Mouse (Mus musculus): ENCODE data around the gene Agrp. TPM values are rescaled to one million over a fixed set of nuclear protein-coding genes. Genes with fewer than 3 reads are reported as not detected.

Gene Agrp
- polyA plus RNA-seq, 2 experiments, result 1.0 to 2.5 TPM

DNA sequence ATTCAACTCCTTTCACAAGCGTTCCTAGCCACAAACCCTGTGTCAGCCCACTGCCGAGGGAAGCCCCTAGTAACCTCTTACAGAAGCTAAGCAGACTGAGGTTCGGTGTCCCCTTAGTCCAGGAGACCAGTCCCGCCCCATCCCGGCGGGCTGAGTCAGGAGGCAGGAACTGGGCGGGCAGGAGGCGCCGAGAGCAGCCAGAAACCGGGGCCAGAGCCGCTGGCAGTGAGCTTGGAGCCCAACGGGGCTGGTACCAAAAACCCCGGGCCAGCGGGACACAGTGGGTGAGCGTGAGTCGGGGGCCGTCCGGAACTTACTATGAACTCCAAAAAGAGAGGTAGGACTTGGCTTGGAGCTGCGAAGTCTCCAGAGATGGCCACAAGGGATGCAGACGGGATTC lies 24.2 kb downstream of the Agrp start:
- Histone ChIP-seq H3K36me3 (ENCODE audit: control insufficient read depth, insufficient read depth, low read length) (peaks cover 36% of the 10 kb centered on the region), H3K9me3 (ENCODE audit: control insufficient read depth, low read length) (no peaks in the 10 kb centered on the region), H3K27ac (replicated peaks; ENCODE audit: low read depth, low read length) (no peak overlapping the region), H3K27me3 (ENCODE audit: control insufficient read depth, insufficient read depth, low read length) (no peaks in the 10 kb centered on the region), H3K4me2 (replicated peaks; ENCODE audit: low read depth, low read length, severe bottlenecking) (peak overlapping the region; percentile 95), H3K9ac (ENCODE audit: low read depth, low read length, severe bottlenecking) (peak overlapping the region; percentile 29; the same call in 1 of the 2 replicates), H3K4me3 (replicated peaks; ENCODE audit: low read length) (peak overlapping the region; percentile 48), H3K4me1 (ENCODE audit: control insufficient read depth, insufficient read depth, low read length) (peaks cover 9% of the 10 kb centered on the region)
- DNase-seq (ENCODE audit: low spot score), result no peak
- 3% methylated on average over 20 of the region's 20 CpGs for WGBS
- no peak for TF ChIP-seq POLR2A (IDR thresholded peaks at IDR 0.05; ENCODE audit: borderline replicate concordance, extremely low read depth, insufficient read depth, insufficient read length)
- ATAC-seq (ENCODE audit: low FRiP score, low read depth), result no peak

DNA sequence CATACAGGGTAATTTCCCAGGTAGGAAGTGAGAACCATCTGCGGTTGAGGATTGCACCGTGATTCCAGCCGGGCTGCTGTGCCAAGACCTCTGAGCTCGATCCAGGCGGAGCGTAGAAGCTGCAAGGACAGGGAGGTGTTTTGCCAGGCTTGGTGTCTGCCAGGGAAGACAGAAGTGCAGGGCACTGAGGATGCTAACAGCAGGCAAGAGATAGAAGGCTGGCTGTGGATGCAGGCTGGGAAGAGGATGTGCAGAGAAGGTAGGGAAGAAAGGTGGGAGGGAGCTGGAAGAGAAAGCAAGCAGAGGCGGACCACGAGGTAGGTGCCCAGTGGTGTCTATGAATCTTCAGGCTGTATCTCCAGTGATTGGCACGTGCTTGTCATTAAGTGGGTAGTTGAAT lies 25.4 kb downstream of the Agrp start:
- DNase-seq (ENCODE audit: low spot score) (no peak), ATAC-seq (ENCODE audit: low FRiP score, low read depth) (no peak)
- no peak for TF ChIP-seq POLR2A (IDR thresholded peaks at IDR 0.05; ENCODE audit: borderline replicate concordance, extremely low read depth, insufficient read depth, insufficient read length)
- no peak overlapping the region for H3K4me3 ChIP-seq (replicated peaks; ENCODE audit: low read length)
- H3K9ac ChIP-seq (ENCODE audit: low read depth, low read length, severe bottlenecking), result no peak overlapping the region
- H3K27ac ChIP-seq (replicated peaks; ENCODE audit: low read depth, low read length), result no peak overlapping the region
- H3K4me2 ChIP-seq (replicated peaks; ENCODE audit: low read depth, low read length, severe bottlenecking), result no peak overlapping the region
- 85% methylated on average over 9 of the region's 9 CpGs for WGBS
- no peaks in the 10 kb centered on the region for H3K9me3 ChIP-seq (ENCODE audit: control insufficient read depth, low read length)
- no peaks in the 10 kb centered on the region for H3K27me3 ChIP-seq (ENCODE audit: control insufficient read depth, insufficient read depth, low read length)
- H3K36me3 ChIP-seq (ENCODE audit: control insufficient read depth, insufficient read depth, low read length), result peaks cover 24% of the 10 kb centered on the region
- peaks cover 19% of the 10 kb centered on the region for H3K4me1 ChIP-seq (ENCODE audit: control insufficient read depth, insufficient read depth, low read length)

DNA sequence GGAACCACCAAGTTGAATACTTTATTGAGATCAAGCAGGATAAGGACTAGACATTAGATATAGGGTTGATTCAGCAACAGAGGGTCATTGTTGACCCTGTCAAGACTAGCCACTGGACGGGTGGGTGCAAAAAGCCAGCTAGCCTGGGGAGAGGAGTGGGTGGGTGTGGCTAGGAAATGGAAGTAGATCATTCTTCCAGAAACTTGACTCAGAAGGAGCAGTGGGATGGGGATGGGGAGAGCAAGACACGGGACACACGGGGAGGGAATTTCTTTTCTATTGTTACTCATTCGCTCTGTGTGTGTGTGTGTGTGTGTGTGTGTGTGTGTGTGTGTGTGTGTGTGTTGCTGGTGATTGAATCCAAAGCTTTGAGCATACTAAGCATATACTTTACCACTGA lies 27.4 kb downstream of the Agrp start:
- no peaks in the 10 kb centered on the region for H3K9me3 ChIP-seq (ENCODE audit: control insufficient read depth, low read length)
- H3K4me3 ChIP-seq (replicated peaks; ENCODE audit: low read length), result no peak overlapping the region
- H3K9ac ChIP-seq (ENCODE audit: low read depth, low read length, severe bottlenecking), result no peak overlapping the region
- H3K4me2 ChIP-seq (replicated peaks; ENCODE audit: low read depth, low read length, severe bottlenecking), result no peak overlapping the region
- TF ChIP-seq POLR2A (IDR thresholded peaks at IDR 0.05; ENCODE audit: borderline replicate concordance, extremely low read depth, insufficient read depth, insufficient read length), result no peak
- WGBS, result 77% methylated on average over 4 of the region's 4 CpGs
- no peaks in the 10 kb centered on the region for H3K27me3 ChIP-seq (ENCODE audit: control insufficient read depth, insufficient read depth, low read length)
- ATAC-seq (ENCODE audit: low FRiP score, low read depth), result no peak
- DNase-seq (ENCODE audit: low spot score), result no peak
- peaks cover 3% of the 10 kb centered on the region for H3K36me3 ChIP-seq (ENCODE audit: control insufficient read depth, insufficient read depth, low read length)
- no peak overlapping the region for H3K27ac ChIP-seq (replicated peaks; ENCODE audit: low read depth, low read length)
- H3K4me1 ChIP-seq (ENCODE audit: control insufficient read depth, insufficient read depth, low read length), result peaks cover 25% of the 10 kb centered on the region

DNA sequence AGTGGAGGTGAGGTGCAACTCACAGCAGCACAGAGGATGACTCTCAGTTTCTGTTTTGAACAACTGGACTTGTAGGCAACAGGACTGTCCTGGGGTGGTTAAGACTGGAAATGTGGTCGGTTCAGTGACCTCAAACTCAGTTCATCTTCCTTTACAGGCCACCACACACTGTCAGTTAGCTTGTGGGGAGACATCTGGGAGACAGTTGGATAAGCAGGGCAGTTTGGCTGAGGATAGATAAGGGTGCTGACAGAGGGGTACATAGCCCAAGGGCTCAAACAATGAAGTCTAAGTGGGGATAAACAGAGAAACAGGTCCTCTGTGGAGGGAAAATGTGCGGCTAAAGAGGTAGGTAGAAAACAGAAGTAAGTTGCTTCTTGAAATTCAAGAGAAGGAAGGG lies 27.8 kb downstream of the Agrp start:
- 84% methylated on average over 2 of the region's 2 CpGs for WGBS
- no peak for ATAC-seq (ENCODE audit: low FRiP score, low read depth)
- peaks cover 27% of the 10 kb centered on the region for H3K4me1 ChIP-seq (ENCODE audit: control insufficient read depth, insufficient read depth, low read length)
- no peak overlapping the region for H3K27ac ChIP-seq (replicated peaks; ENCODE audit: low read depth, low read length)
- no peaks in the 10 kb centered on the region for H3K9me3 ChIP-seq (ENCODE audit: control insufficient read depth, low read length)
- H3K4me2 ChIP-seq (replicated peaks; ENCODE audit: low read depth, low read length, severe bottlenecking), result no peak overlapping the region
- TF ChIP-seq POLR2A (IDR thresholded peaks at IDR 0.05; ENCODE audit: borderline replicate concordance, extremely low read depth, insufficient read depth, insufficient read length), result no peak
- H3K9ac ChIP-seq (ENCODE audit: low read depth, low read length, severe bottlenecking), result no peak overlapping the region
- H3K27me3 ChIP-seq (ENCODE audit: control insufficient read depth, insufficient read depth, low read length), result no peaks in the 10 kb centered on the region
- no peak for DNase-seq (ENCODE audit: low spot score)
- H3K4me3 ChIP-seq (replicated peaks; ENCODE audit: low read length), result no peak overlapping the region
- H3K36me3 ChIP-seq (ENCODE audit: control insufficient read depth, insufficient read depth, low read length), result no peaks in the 10 kb centered on the region

DNA sequence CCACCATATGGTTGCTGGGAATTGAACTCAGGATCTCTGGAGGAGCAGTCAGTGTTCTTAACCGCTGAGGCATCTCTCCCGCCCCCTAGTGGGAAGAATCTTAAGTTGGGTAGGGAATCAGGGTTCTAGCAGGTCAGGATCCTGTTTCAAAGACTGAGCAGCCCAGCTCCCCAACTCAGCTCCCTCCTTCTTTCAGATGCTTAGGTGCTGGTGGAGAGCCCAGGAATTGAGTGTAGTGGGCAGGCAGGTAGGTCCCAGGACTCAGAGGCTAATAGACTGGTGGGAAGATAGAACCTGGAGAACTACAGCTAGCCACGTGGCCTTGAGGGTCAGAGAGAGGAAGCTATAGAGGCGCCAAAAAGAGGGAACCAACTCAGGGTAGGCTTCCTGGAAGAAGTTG lies 29.5 kb downstream of the Agrp start:
- DNase-seq (ENCODE audit: low spot score) (peak; percentile 58), ATAC-seq (ENCODE audit: low FRiP score, low read depth) (no peak)
- H3K36me3 ChIP-seq (ENCODE audit: control insufficient read depth, insufficient read depth, low read length), result no peaks in the 10 kb centered on the region
- H3K4me2 ChIP-seq (replicated peaks; ENCODE audit: low read depth, low read length, severe bottlenecking), result no peak overlapping the region
- no peaks in the 10 kb centered on the region for H3K27me3 ChIP-seq (ENCODE audit: control insufficient read depth, insufficient read depth, low read length)
- H3K27ac ChIP-seq (replicated peaks; ENCODE audit: low read depth, low read length), result no peak overlapping the region
- peaks cover 22% of the 10 kb centered on the region for H3K4me1 ChIP-seq (ENCODE audit: control insufficient read depth, insufficient read depth, low read length)
- WGBS, result 27% methylated on average over 4 of the region's 4 CpGs
- H3K4me3 ChIP-seq (replicated peaks; ENCODE audit: low read length), result no peak overlapping the region
- H3K9me3 ChIP-seq (ENCODE audit: control insufficient read depth, low read length), result no peaks in the 10 kb centered on the region
- H3K9ac ChIP-seq (ENCODE audit: low read depth, low read length, severe bottlenecking), result no peak overlapping the region
- no peak for TF ChIP-seq POLR2A (IDR thresholded peaks at IDR 0.05; ENCODE audit: borderline replicate concordance, extremely low read depth, insufficient read depth, insufficient read length)

DNA sequence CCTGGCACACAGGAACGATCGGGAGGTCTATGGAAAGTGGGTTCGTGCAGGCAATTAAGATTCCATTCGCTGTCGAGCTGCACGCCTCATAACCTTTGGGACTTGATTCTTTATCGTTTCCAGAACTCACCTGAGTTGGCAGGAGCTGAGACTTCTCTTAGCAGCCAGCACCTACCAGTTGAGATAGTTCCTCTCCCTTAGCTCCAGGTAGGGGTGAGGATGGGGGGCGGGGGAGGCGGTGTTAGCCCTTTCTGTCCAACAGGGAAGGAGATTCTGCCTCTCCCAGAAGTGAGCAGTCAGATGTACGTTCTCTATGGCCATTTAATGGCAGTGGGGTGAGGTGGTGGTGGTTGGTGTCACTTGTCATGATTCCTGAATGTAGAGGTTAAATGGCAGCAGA lies 30.1 kb downstream of the Agrp start:
- Histone ChIP-seq H3K27me3 (ENCODE audit: control insufficient read depth, insufficient read depth, low read length) (no peaks in the 10 kb centered on the region), H3K27ac (replicated peaks; ENCODE audit: low read depth, low read length) (peak overlapping the region; percentile 80; the same call in 1 of the 2 replicates), H3K36me3 (ENCODE audit: control insufficient read depth, insufficient read depth, low read length) (no peaks in the 10 kb centered on the region), H3K9ac (ENCODE audit: low read depth, low read length, severe bottlenecking) (peak overlapping the region; percentile 84), H3K4me1 (ENCODE audit: control insufficient read depth, insufficient read depth, low read length) (peaks cover 22% of the 10 kb centered on the region), H3K4me3 (replicated peaks; ENCODE audit: low read length) (peak overlapping the region; percentile 81), H3K4me2 (replicated peaks; ENCODE audit: low read depth, low read length, severe bottlenecking) (peak overlapping the region; percentile 97), H3K9me3 (ENCODE audit: control insufficient read depth, low read length) (no peaks in the 10 kb centered on the region)
- no peak for TF ChIP-seq POLR2A (IDR thresholded peaks at IDR 0.05; ENCODE audit: borderline replicate concordance, extremely low read depth, insufficient read depth, insufficient read length)
- 8% methylated on average over 10 of the region's 10 CpGs for WGBS
- ATAC-seq (ENCODE audit: low FRiP score, low read depth) (no peak), DNase-seq (ENCODE audit: low spot score) (no peak)

Data from limb, embryonic 14.5 days (tissue).